Mouse (Mus musculus): ENCODE measurements around the gene Csnk2a1. TPM values are rescaled to one million over a fixed set of nuclear protein-coding genes. Genes with fewer than 3 reads are reported as not detected.

Gene Csnk2a1
- 45.2 TPM for polyA plus RNA-seq (2017; shearing (Covaris generic))

GRCm38 (mm10) chr2:152226248-152227050 is at the start of gene Csnk2a1:
TSS of gene Csnk2a1 (plus strand) at chr2:152226839.

GRCm38 (mm10) chr2:152293727-152294475 is 67.3 kb downstream of the Csnk2a1 start, which contains the start of gene Tbc1d20:
TSS of gene Tbc1d20 (plus strand) at chr2:152293828.

Other genes starting within 250 kb of the Csnk2a1 start
- 16.9 TPM for gene Fam110a, start 246.6 kb upstream of the Csnk2a1 start, polyA plus RNA-seq (2017; shearing (Covaris generic))
- gene Slc52a3, start 230.3 kb upstream of the Csnk2a1 start, polyA plus RNA-seq (2017; shearing (Covaris generic)): 6.0 TPM
- gene Scrt2, start 145.3 kb upstream of the Csnk2a1 start, polyA plus RNA-seq (2017; shearing (Covaris generic)): not detected
- 0.95 TPM for gene Srxn1, start 121.3 kb upstream of the Csnk2a1 start, polyA plus RNA-seq (2017; shearing (Covaris generic))
- gene Tcf15, start 83.3 kb upstream of the Csnk2a1 start, polyA plus RNA-seq (2017; shearing (Covaris generic)): not detected
- gene Tbc1d20, start 67.0 kb downstream of the Csnk2a1 start, polyA plus RNA-seq (2017; shearing (Covaris generic)): 60.2 TPM
- 338 TPM for gene Rbck1, start 105.8 kb downstream of the Csnk2a1 start, polyA plus RNA-seq (2017; shearing (Covaris generic))
- 4.6 TPM for gene Trib3, start 117.2 kb downstream of the Csnk2a1 start, polyA plus RNA-seq (2017; shearing (Covaris generic))
- gene Nrsn2, start 149.8 kb downstream of the Csnk2a1 start, polyA plus RNA-seq (2017; shearing (Covaris generic)): not detected
- gene Sox12, start 171.2 kb downstream of the Csnk2a1 start, polyA plus RNA-seq (2017; shearing (Covaris generic)): 1.8 TPM
- gene Zcchc3, start 188.2 kb downstream of the Csnk2a1 start, polyA plus RNA-seq (2017; shearing (Covaris generic)): 2.6 TPM
- 0.14 TPM for gene 6820408C15Rik, start 188.7 kb downstream of the Csnk2a1 start, polyA plus RNA-seq (2017; shearing (Covaris generic))
- gene Defb23, start 237.8 kb downstream of the Csnk2a1 start, polyA plus RNA-seq (2017; shearing (Covaris generic)): not detected

All from CD4-positive, CD25-positive, alpha-beta regulatory T cell (primary cell).